Mouse (Mus musculus) limb, embryonic 12.5 days (tissue): Measurements from ENCODE around the gene Cacnb4. TPM values are rescaled to one million over a fixed set of nuclear protein-coding genes. Genes with fewer than 3 reads are reported as not detected.

ENCODE experiments used
- ATAC-seq: fragments of 200-750 bp; cut with Nextera tagmentation; 2 replicates; pipeline ENCODE4 v1.8.0; 2017; ENCODE audit warnings: low read depth, moderate TSS enrichment; ENCODE audit not compliant: insufficient number of reproducible peaks, insufficient read depth, low FRiP score, low TSS enrichment
- H3K27ac ChIP-seq: fragments of 300-500 bp; sonication (generic); 2 replicates; pipeline ENCODE4 v1.5.1; 2016; ENCODE audit warnings: mild to moderate bottlenecking, moderate library complexity
- H3K27me3 ChIP-seq: fragments of 300-500 bp; sonication (generic); 2 replicates; pipeline ENCODE4 v1.6.1; 2016; ENCODE audit warnings: mild to moderate bottlenecking, moderate library complexity
- H3K36me3 ChIP-seq: fragments of 300-500 bp; sonication (generic); 2 replicates; pipeline ENCODE4 v1.6.1; 2016; ENCODE audit warnings: mild to moderate bottlenecking, moderate library complexity
- H3K4me1 ChIP-seq: fragments of 300-500 bp; sonication (generic); replicated peaks from 2 replicates; pipeline ENCODE4 v1.6.1; 2016
- H3K4me2 ChIP-seq: fragments of 300-500 bp; sonication (generic); 2 replicates; pipeline ENCODE4 v1.6.1; 2016; ENCODE audit warnings: mild to moderate bottlenecking, moderate library complexity
- H3K4me3 ChIP-seq: fragments of 300-500 bp; sonication (generic); replicated peaks from 2 replicates; pipeline ENCODE4 v1.5.1; 2016; ENCODE audit warnings: mild to moderate bottlenecking
- H3K9ac ChIP-seq: fragments of 300-500 bp; sonication (generic); replicated peaks from 2 replicates; pipeline ENCODE4 v1.6.1; 2016; ENCODE audit warnings: mild to moderate bottlenecking, moderate library complexity
- H3K9me3 ChIP-seq: fragments of 300-500 bp; sonication (generic); 2 replicates; pipeline ENCODE4 v1.6.1; 2016; ENCODE audit warnings: mild to moderate bottlenecking, moderate library complexity
- WGBS: fragments of 180-500 bp; shearing (Covaris S2); methylation state at CpG from one replicate; pipeline ENCODE4 v1.1.7; 2016; 5-methylcytosine and 5-hydroxymethylcytosine counted together
- polyA plus RNA-seq: library from polyadenylated mRNA; unstranded; fragments of >200 nt; fragmentation: Nextera tagmentation; extraction: Ambion mirVana; gene quantifications from 2 replicates; pipeline ENCODE4 v1.2.1, GENCODE M21; 2016

The Cacnb4 gene
- polyA plus RNA-seq, 1 experiment from 2014 or later = 0.88 TPM

DNA sequence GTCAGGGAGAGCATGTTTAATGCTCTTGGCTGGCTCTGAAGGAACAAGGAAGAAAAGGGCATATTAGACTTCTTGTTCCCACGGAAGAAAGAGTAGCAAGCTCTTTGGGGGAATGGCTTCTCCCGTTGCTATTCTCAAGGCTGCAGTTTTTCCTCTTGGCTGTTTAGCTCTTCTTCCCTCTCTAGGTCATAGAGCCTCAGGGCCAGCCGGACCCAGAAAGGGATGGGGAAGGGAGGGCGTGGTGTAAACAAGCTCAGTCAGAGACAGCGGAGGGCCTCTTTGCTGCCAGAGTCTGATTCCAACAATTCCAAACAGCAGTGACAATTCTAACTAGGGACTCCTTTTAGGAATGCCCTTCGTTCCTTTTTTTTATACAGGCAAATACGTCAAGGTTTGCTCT lies 290.6 kb downstream of the Cacnb4 start:
- ATAC-seq = no peak
- Histone ChIP-seq H3K27ac (no peak overlapping the region), H3K9ac (no peak overlapping the region), H3K27me3 (no peaks in the 10 kb centered on the region), H3K36me3 (no peaks in the 10 kb centered on the region), H3K4me1 (no peaks in the 10 kb centered on the region), H3K9me3 (no peaks in the 10 kb centered on the region), H3K4me2 (no peak overlapping the region), H3K4me3 (no peak overlapping the region)
- 45% methylated on average over 7 of the region's 7 CpGs for WGBS

DNA sequence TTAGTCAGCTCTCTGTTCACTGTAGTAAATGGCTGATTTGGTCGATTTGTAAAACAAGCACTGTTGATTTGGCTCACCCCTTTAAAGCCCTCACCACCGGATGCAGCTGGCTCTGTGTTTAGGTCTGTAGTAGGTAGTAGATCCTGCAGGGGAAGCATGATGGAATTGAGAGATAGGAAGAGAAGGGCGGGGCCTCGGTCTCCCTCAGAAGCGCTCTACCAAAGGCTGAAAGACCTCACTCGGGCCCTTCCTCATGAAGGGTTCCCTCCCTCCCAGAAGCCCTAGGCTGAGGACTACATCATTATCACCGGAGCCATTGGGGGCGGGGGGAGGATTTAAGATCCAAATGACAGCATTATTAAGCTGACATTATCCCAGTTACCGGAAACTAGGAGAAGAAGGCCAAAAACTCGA lies 297.8 kb downstream of the Cacnb4 start:
- Histone ChIP-seq H3K36me3 (no peaks in the 10 kb centered on the region), H3K4me3 (no peak overlapping the region), H3K27ac (no peak overlapping the region), H3K27me3 (no peaks in the 10 kb centered on the region), H3K9ac (no peak overlapping the region), H3K9me3 (no peaks in the 10 kb centered on the region), H3K4me1 (no peaks in the 10 kb centered on the region), H3K4me2 (no peak overlapping the region)
- no peak for ATAC-seq
- 74% methylated on average over 10 of the region's 10 CpGs for WGBS

DNA sequence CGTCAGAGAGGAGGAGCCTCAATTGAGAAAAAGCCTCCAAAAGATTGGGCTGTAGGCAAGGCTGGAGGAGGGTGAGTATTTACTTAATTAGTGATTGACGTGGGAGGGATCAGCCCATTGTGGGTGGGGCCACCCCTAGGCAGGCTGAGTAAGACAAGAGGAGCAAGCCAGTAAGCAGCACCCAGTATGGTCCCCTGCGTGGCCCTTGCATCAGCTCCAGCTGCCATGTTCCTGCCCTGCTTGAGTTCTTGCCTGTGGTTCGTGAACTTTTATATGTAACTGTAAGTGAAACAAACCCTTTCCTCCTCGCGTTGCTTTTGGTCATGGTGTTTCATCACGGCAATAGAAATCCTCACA lies 298.2 kb downstream of the Cacnb4 start, which contains the start of gene Neb:
Neb (minus strand) TSS at position 27 of the 357 bp plus-strand sequence.
- H3K27me3 ChIP-seq = no peaks in the 10 kb centered on the region
- no peaks in the 10 kb centered on the region for H3K4me1 ChIP-seq
- no peaks in the 10 kb centered on the region for H3K9me3 ChIP-seq
- no peak within 1 kb of the TSS for H3K4me2 ChIP-seq
- no peak within 1 kb of the TSS for H3K4me3 ChIP-seq
- H3K27ac ChIP-seq = no peak within 1 kb of the TSS
- H3K9ac ChIP-seq = no peak within 1 kb of the TSS
- no peak for ATAC-seq
- H3K36me3 ChIP-seq = no peaks in the 10 kb centered on the region
- 47% methylated on average over 7 of the region's 7 CpGs for WGBS

Other genes with a start within 250 kb of the Cacnb4 start
- gene Stam2, start 65.5 kb upstream of the Cacnb4 start, polyA plus RNA-seq = 29.6 and 31.7 TPM in 2 replicates
- gene Fmnl2, start 181.0 kb upstream of the Cacnb4 start, polyA plus RNA-seq = 14.4 and 14.7 TPM in 2 replicates